Mouse (Mus musculus) myocyte (in vitro differentiated cells): ENCODE measurements around the gene Prdm9.

Experiments used
- CEBPB ChIP-seq: IDR thresholded peaks from 2 replicates; pipeline ENCODE4 v1.6.1; 2011; ENCODE audit warnings: mild to moderate bottlenecking, moderate library complexity; ENCODE audit not compliant: poor library complexity, insufficient read depth, severe bottlenecking
- E2F4 ChIP-seq: IDR thresholded peaks from one replicate; pipeline ENCODE4 v1.6.1; 2011; ENCODE audit warnings: mild to moderate bottlenecking, control low read depth, moderate library complexity; ENCODE audit not compliant: insufficient read depth
- MAX ChIP-seq: IDR thresholded peaks from one replicate; pipeline ENCODE4 v1.6.1; 2011; ENCODE audit warnings: low read depth, mild to moderate bottlenecking, control low read depth
- MYOD1 ChIP-seq, 3 experiments: IDR thresholded peaks; one replicate each; pipeline ENCODE4 v1.6.1; 2011; ENCODE audit warnings: control low read depth in 2 of 3, low read depth in 2 of 3, mild to moderate bottlenecking in 2 of 3, moderate library complexity in 1 of 3; ENCODE audit not compliant: insufficient read length in 2 of 3, control insufficient read depth in 1 of 3
- MYOG ChIP-seq, 3 experiments: IDR thresholded peaks; one replicate each; pipeline ENCODE4 v1.6.1; 2011; ENCODE audit warnings: control low read depth in 2 of 3, low read depth in 2 of 3, mild to moderate bottlenecking in 2 of 3; ENCODE audit not compliant: insufficient read length in 2 of 3, control insufficient read depth in 1 of 3, insufficient read depth in 1 of 3
- POLR2A ChIP-seq: IDR thresholded peaks from one replicate; pipeline ENCODE4 v1.6.1; 2011; ENCODE audit warnings: low read depth, mild to moderate bottlenecking, control low read depth, moderate library complexity; ENCODE audit not compliant: insufficient read length
- POLR2AphosphoS2 ChIP-seq: IDR thresholded peaks from one replicate; pipeline ENCODE4 v1.6.1; 2011; ENCODE audit warnings: low read depth, control low read depth; ENCODE audit not compliant: insufficient read length
- REST ChIP-seq: IDR thresholded peaks from one replicate; pipeline ENCODE4 v1.6.1; 2011; ENCODE audit warnings: mild to moderate bottlenecking, control low read depth, moderate library complexity; ENCODE audit not compliant: insufficient read depth, insufficient read length
- SRF ChIP-seq: IDR thresholded peaks from one replicate; pipeline ENCODE4 v1.6.1; 2011; ENCODE audit warnings: low read depth; ENCODE audit not compliant: control insufficient read depth, insufficient read length
- TCF12 ChIP-seq: IDR thresholded peaks from one replicate; pipeline ENCODE4 v1.6.1; 2011; ENCODE audit warnings: mild to moderate bottlenecking, control low read depth; ENCODE audit not compliant: poor library complexity, insufficient read depth, severe bottlenecking
- TCF3 ChIP-seq: IDR thresholded peaks from one replicate; pipeline ENCODE4 v1.6.1; 2011; ENCODE audit warnings: low read depth, control low read depth; ENCODE audit not compliant: insufficient read length
- USF1 ChIP-seq: IDR thresholded peaks from one replicate; pipeline ENCODE4 v1.6.1; 2011; ENCODE audit warnings: low read depth, mild to moderate bottlenecking, control low read depth, moderate library complexity

- TF ChIP-seq TCF3 (no peak), POLR2A (peak; percentile 97), USF1 (peak; percentile 93), E2F4 (no peak), MYOG (IDR thresholded peaks at IDR 0.05; ENCODE audit: control insufficient read depth in 1 of 3, insufficient read depth in 1 of 3, insufficient read length in 2 of 3, low read depth in 2 of 3) (peak in 1 of 3 experiments; percentile 33), MAX (no peak), CEBPB (no peak), TCF12 (no peak), MYOD1 (IDR thresholded peaks at IDR 0.05; ENCODE audit: control insufficient read depth in 1 of 3, insufficient read length in 2 of 3, low read depth in 2 of 3) (no peak), SRF (no peak), REST (no peak), POLR2AphosphoS2 (peak; percentile 91)
Observed at GRCm38 (mm10) chr17:15526986-15527810, 37.0 kb downstream of the Prdm9 start, which contains the start of gene Pdcd2.
